Mouse (Mus musculus) frontal cortex, postnatal 36 days (tissue): ENCODE measurements around the gene Iqcf6.
A peak's percentile ranks its signal among the peaks of the same experiment; 100 is the strongest.

Experiments
- DNase-seq, 2 experiments: peaks; one replicate each; pipeline ENCODE4 v3.0.0; 2022; ENCODE audit warnings: low spot score in 2 of 2

Iqcf6 gene

GRCm38 (mm10) chr9:106657592-106657991 is 31.2 kb downstream of the Iqcf6 start:
- DNase-seq, result no peak

- DNase-seq, result no peak
Observed at GRCm38 (mm10) chr9:106659441-106659840, 33.1 kb downstream of the Iqcf6 start.

- DNase-seq, result no peak
Observed at GRCm38 (mm10) chr9:106659935-106660334, 33.6 kb downstream of the Iqcf6 start.

GRCm38 (mm10) chr9:106663200-106663599 is 36.8 kb downstream of the Iqcf6 start:
- no peak for DNase-seq

GRCm38 (mm10) chr9:106664433-106664832 is 38.1 kb downstream of the Iqcf6 start:
- DNase-seq, result peak; percentile 80 to 86

GRCm38 (mm10) chr9:106664856-106665255 is 38.5 kb downstream of the Iqcf6 start:
- DNase-seq, result no peak

- DNase-seq, result no peak
Observed at GRCm38 (mm10) chr9:106673860-106674259, 47.5 kb downstream of the Iqcf6 start.

- DNase-seq, result peak; percentile 88 to 93
Observed at GRCm38 (mm10) chr9:106675480-106675879, 49.1 kb downstream of the Iqcf6 start.

GRCm38 (mm10) chr9:106675965-106676364 is 49.6 kb downstream of the Iqcf6 start:
- DNase-seq, result no peak

GRCm38 (mm10) chr9:106676571-106676970 is 50.2 kb downstream of the Iqcf6 start:
- no peak for DNase-seq
